Mouse (Mus musculus): ENCODE data around the gene Srsf2.

Srsf2 gene

DNA sequence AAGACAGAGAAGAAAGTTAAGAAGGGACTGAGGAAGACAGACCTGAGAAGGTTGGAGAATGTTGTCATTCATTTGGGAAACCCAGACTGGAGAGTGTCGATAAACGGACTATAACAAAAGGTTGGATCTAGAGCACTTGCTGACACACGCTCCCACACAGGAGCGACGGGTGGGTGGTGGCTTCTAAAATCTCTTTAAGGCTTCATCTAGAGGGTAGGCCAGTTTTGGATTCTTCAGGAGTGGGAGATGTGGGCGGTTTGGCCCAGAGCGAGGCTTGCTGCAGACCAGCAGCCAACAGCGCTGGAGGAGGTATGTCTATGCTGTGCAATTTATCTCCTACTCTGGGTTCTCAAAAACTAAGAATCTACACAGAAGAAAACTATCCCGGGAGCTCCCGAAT, 30.3 kb downstream of the Srsf2 start:
- no peak for TF ChIP-seq GATA4 (IDR thresholded peaks at IDR 0.05; ENCODE audit: insufficient replicate concordance, low read length)

GRCm38 (mm10) chr11:116822215-116822614, 30.7 kb downstream of the Srsf2 start:
- TF ChIP-seq GATA4 (IDR thresholded peaks at IDR 0.05; ENCODE audit: insufficient replicate concordance, low read length) = no peak

GRCm38 (mm10) chr11:116821057-116821940, 31.6 kb downstream of the Srsf2 start:
- no peak for TF ChIP-seq GATA4 (IDR thresholded peaks at IDR 0.05; ENCODE audit: insufficient replicate concordance, low read length)

GRCm38 (mm10) chr11:116819932-116820593, 32.8 kb downstream of the Srsf2 start:
- TF ChIP-seq GATA4 (IDR thresholded peaks at IDR 0.05; ENCODE audit: insufficient replicate concordance, low read length) = no peak

- TF ChIP-seq GATA4 (IDR thresholded peaks at IDR 0.05; ENCODE audit: insufficient replicate concordance, low read length) = no peak
These were observed 34.2 kb downstream of the Srsf2 start for GRCm38 (mm10) chr11:116818722-116819121.

DNA sequence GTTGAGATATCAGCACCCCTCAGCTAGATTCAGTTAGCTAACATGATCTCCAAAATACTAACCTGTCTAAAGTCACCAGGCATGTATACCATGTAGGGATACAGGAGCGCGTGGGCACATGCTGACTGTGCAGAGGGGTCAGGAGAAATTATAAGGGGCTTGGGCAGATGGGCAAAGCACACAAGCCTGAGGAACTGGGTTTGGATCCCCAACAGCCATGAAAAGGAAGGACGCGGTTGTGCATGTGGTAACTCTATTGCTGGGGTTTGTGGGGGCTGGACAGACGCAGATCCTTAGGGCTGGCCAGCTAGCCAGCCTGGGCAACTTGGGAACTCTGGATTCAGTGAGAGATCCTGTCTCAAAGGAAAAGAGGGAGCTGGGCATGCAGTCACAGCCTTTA, 35.3 kb downstream of the Srsf2 start:
- no peak for TF ChIP-seq GATA4 (IDR thresholded peaks at IDR 0.05; ENCODE audit: insufficient replicate concordance, low read length)

DNA sequence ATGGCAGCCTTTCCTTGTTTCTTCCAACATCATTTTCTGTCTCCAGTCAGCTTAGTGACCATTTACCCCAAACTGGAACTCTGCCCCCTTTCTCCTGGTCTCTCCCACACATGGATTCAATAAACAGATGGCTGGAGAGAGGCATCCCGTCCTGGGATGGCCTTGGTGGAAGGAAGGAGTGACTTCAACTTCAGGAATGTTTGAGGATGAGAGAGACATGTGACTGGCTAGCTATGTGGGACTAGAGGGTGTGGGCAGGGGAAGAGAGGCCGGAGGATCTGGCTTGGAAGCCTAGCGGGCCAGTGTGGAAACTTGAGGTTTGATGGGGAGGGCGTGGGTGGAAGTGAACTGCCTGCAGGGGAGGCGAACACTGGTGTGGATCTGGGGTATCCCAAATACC, 36.1 kb downstream of the Srsf2 start:
- TF ChIP-seq GATA4 (IDR thresholded peaks at IDR 0.05; ENCODE audit: insufficient replicate concordance, low read length) = no peak

DNA sequence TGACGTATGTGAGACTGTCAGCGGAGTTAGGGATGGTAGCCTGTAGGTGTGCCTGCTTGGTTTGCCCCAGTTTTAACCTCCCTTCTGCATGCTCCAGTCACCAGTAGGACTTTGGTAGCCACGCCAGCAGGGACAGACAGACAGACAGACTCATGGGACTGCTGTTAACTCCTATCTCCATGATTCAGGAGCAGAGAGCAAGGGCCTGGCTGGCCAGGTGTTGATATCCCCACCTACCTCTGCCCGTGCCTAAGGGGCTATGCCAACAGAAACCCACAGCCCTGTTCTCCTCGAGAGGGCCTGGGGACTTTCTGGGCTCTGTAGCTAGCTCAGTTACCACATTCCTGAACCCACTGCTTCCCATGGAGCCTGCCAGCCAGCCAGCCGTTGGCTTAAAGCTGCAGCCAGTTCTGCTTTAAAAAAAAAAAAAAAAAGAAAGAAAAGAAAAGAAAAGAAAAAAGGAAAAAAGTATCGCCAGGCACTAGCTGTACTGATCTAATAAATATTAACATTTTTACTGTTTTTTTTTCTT, 37.9 kb downstream of the Srsf2 start:
- no peak for TF ChIP-seq GATA4 (IDR thresholded peaks at IDR 0.05; ENCODE audit: insufficient replicate concordance, low read length)

DNA sequence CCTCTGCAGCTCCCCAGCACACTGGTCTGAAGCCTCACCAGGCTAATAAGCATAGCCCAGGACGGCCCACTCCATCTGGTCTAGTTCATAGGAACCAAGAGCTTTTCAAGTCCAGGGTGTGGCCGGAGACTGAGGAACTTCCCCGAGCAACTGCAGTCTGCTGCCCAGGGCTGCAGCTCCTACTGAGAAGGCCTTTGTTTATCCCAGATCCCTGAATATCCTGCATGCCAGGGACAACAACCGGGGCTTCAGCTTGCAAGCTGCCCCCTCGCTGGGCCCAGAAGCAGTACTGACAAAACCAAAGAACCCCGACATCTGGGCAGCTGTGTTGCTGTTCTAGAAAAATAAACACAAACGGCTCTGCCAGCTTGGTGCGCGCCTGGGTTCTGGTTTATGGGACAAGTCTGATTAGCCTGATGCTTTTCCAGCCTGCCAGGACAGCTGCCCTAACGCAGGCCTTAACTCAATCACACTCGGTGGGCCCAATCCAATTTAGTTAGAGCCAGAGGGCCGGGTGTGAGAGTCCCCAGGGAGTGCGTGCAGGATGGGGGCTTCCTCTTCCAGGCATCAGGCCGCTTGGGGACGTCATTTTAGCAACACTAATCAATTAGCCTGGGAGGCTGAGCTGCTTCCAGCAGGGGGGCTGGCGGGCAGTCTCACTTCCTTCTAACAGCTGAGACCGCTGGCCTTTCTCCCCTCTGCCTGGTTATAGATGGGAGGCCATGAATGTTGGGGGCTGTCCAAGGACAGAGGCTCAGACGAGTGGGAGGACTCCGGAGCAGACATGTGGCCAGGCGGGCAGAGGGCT, 38.6 kb downstream of the Srsf2 start:
- TF ChIP-seq GATA4 (IDR thresholded peaks at IDR 0.05; ENCODE audit: insufficient replicate concordance, low read length) = no peak

DNA sequence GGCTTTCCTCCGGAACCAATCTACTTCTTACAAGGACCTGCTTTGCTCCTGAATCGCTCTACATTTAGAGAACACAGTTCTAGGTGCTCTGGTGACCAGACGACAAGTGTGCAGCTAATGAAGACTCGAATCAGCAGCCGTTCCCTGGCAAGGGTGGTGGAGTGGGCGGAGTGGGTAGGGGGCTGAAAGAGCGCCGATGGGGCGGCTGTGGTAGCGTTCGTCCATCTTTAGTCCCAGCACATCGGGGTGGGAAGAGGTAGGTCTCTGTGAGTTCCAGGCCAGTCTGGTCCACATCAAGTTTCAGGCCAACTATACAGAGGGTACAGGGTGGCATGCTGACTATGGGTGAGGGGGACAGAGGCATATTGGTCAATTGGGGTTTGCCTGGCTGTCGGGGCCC, 39.3 kb downstream of the Srsf2 start:
- TF ChIP-seq GATA4 (IDR thresholded peaks at IDR 0.05; ENCODE audit: insufficient replicate concordance, low read length) = no peak

DNA sequence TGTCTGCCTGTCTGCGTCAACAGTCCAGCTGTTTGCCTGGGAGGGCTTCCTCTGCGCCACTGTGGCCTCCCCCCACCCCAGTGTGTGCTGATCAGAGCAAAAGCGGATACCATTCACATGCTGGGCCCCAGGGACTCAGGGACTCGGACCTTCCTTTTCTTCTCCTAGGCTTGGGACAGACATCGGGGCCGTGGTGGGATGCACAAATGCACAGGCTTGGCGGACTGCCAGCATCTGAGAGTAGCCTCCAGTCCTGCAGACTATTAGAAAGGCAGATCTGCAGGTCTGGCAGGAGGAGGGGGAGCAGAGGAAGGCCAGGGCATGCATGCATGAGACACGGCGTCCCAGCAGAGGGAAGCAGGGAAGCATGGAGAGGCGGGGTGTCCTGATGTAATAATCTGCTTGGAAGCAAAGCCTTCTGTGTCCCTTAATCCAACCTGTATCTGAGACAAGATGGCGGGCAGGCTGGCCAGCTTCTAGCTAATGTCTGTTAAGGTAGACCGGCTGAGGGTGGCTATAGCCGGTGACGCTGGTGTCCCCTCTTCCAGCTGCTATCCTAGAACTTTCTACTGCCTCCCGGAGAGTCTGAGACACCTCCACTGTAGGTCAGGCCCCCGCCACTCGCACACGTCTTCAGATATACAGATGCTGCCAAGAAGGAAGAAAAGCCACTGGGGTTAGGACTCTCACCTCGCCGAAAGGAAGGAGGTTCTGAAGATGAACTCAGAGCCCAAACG, 39.9 kb downstream of the Srsf2 start:
- TF ChIP-seq GATA4 (IDR thresholded peaks at IDR 0.05; ENCODE audit: insufficient replicate concordance, low read length) = no peak

DNA sequence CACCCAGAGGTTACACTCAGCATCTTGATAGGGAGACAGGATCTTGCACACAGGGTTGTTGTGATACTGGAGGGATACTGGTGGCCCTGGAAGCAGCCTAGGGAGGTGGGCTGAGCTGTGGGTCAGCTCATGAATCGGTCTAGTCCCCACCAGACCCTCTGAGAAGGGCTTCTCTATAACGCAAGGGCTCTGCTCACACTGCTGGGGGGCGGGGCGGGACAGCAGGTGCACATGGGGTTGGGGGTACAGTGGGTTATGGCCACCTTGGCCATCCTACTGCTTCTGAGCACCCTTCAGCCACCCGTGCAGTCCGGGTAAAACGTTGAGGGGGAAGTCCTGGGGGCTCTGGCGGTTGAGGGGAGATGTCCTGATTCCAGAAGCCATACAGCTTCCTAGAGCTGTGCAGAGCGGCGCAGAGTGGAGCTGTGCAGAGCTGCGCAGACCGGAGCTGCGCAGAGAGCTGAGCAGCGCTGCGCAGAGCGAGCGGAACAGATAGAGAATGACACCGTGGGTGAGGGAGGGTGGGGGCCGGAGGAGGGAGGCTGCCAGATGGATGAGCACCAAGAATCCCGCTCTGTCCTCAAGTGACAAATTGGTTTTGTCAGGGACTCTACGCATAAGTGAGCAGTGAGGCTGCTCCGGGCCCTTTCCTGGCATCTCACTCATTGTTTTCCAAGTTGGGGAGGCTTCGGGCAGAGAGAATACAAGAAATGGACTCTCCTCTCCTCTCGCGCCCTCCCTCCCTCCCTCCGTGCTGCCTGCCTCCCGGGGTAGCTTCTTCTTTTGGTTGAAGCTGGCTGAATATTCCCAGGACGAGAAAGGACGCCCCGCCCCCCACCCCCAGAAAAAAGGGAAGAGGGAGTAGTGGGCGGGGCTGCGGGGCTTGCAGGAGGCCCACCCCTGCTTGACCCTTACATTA, 41.7 kb downstream of the Srsf2 start:
- TF ChIP-seq GATA4 (IDR thresholded peaks at IDR 0.05; ENCODE audit: insufficient replicate concordance, low read length) = no peak

GRCm38 (mm10) chr11:116810528-116810927, 42.4 kb downstream of the Srsf2 start:
- no peak for TF ChIP-seq GATA4 (IDR thresholded peaks at IDR 0.05; ENCODE audit: insufficient replicate concordance, low read length)

- no peak for TF ChIP-seq GATA4 (IDR thresholded peaks at IDR 0.05; ENCODE audit: insufficient replicate concordance, low read length)
These were observed 43.4 kb downstream of the Srsf2 start for GRCm38 (mm10) chr11:116809520-116809919.

Data from liver, adult (tissue).